Mouse (Mus musculus) liver, postnatal 0 days (tissue): Measurements from ENCODE around the gene Lrch1.

Experiments used
- CTCF ChIP-seq: sonication (generic); IDR thresholded peaks from 2 replicates; pipeline ENCODE4 v1.5.1; 2016; ENCODE audit warnings: antibody characterized with exemption, low read depth
- EP300 ChIP-seq: IDR thresholded peaks from 2 replicates; pipeline ENCODE4 v1.6.1; 2016; ENCODE audit warnings: antibody characterized with exemption, low read depth, mild to moderate bottlenecking

DNA sequence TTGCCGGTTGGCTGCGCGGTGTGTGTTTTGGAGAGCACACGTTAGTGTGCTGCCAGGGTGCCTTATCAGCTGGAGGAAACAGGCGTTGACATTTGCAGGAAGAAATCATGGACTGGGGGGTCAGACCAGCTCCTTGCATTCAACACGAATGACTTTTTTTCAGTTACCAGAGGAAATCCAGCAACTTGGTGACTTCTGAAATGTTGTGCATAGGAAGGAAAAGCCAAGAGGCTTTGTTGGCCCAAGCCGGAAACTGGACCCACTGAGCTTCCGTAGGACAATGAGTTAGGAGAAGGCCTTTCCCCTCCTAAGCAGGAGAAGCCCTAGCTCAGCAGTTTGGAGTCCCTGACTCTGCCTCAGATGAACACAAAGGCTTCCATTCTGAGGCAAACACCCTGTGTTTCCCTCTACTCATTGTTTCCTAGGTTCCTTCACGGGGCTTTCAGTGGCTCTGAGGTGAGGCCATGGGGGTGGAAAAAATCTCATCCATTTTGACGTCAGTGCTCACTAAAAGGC is 26.5 kb upstream of the Lrch1 start:
- TF ChIP-seq CTCF = no peak
- TF ChIP-seq EP300 = peak; percentile 36; the same call in 1 of the 2 replicates
